Mouse (Mus musculus): ENCODE results near the gene Lrrc8d. TPM values are rescaled to one million over a fixed set of nuclear protein-coding genes. Genes with fewer than 3 reads are reported as not detected.

The Lrrc8d gene
- polyA plus RNA-seq, 1 experiment from 2014 or later, result 34.6 TPM

GRCm38 (mm10) chr5:105828050-105828449, 128.3 kb downstream of the Lrrc8d start:
- Histone ChIP-seq H3K9ac (ENCODE audit: low read depth, low read length) (no peak overlapping the region), H3K4me1 (replicated peaks; ENCODE audit: insufficient read depth, low read length) (0 out of 2 replicates have a peak, but pooled peaks cover 8% of the 10 kb centered on the region), H3K4me2 (ENCODE audit: low read length) (no peak overlapping the region), H3K27me3 (ENCODE audit: insufficient read depth, low read length) (no peaks in the 10 kb centered on the region), H3K9me3 (replicated peaks; ENCODE audit: low read length) (no peaks in the 10 kb centered on the region), H3K36me3 (ENCODE audit: insufficient read depth, low read length) (no peaks in the 10 kb centered on the region), H3K4me3 (replicated peaks; ENCODE audit: low read depth, low read length) (no peak overlapping the region), H3K27ac (no peak overlapping the region)
- TF ChIP-seq CTCF (IDR thresholded peaks at IDR 0.05; ENCODE audit: low read depth), result no peak
- 95% methylated on average over 3 of the region's 3 CpGs for WGBS
- ATAC-seq (replicated peaks; ENCODE audit: low FRiP score, low read depth) (no peak), DNase-seq (ENCODE audit: low spot score) (no peak)

- 14% methylated on average over 7 of the region's 7 CpGs for whole genome bisulfite sequencing
- Histone ChIP-seq H3K9me3 (replicated peaks; ENCODE audit: low read length) (no peaks in the 10 kb centered on the region), H3K36me3 (ENCODE audit: insufficient read depth, low read length) (no peaks in the 10 kb centered on the region), H3K27ac (peak overlapping the region; percentile 62), H3K4me3 (replicated peaks; ENCODE audit: low read depth, low read length) (no peak overlapping the region), H3K4me1 (replicated peaks; ENCODE audit: insufficient read depth, low read length) (0 out of 2 replicates have a peak, but pooled peaks cover 11% of the 10 kb centered on the region), H3K4me2 (ENCODE audit: low read length) (no peak overlapping the region), H3K27me3 (ENCODE audit: insufficient read depth, low read length) (no peaks in the 10 kb centered on the region), H3K9ac (ENCODE audit: low read depth, low read length) (no peak overlapping the region)
- DNase-seq (ENCODE audit: low spot score), result peak; percentile 43
- ATAC-seq (replicated peaks; ENCODE audit: low FRiP score, low read depth), result peak; percentile 31; the same call in 1 of the 2 replicates
- TF ChIP-seq CTCF (IDR thresholded peaks at IDR 0.05; ENCODE audit: low read depth), result no peak
Measured at GRCm38 (mm10) chr5:105829008-105829586, 129.3 kb downstream of the Lrrc8d start.

GRCm38 (mm10) chr5:105832140-105832539, 132.4 kb downstream of the Lrrc8d start:
- no peak for ATAC-seq (replicated peaks; ENCODE audit: low FRiP score, low read depth)
- no peak overlapping the region for H3K4me3 ChIP-seq (replicated peaks; ENCODE audit: low read depth, low read length)
- peak; percentile 79 for DNase-seq (ENCODE audit: low spot score)
- H3K27ac ChIP-seq, result peak overlapping the region; percentile 36; the same call in 1 of the 2 replicates
- whole genome bisulfite sequencing, result 46% methylated on average over 7 of the region's 7 CpGs
- H3K27me3 ChIP-seq (ENCODE audit: insufficient read depth, low read length), result no peaks in the 10 kb centered on the region
- peak overlapping the region; percentile 1; the same call in 1 of the 2 replicates for H3K4me2 ChIP-seq (ENCODE audit: low read length)
- no peaks in the 10 kb centered on the region for H3K36me3 ChIP-seq (ENCODE audit: insufficient read depth, low read length)
- H3K4me1 ChIP-seq (replicated peaks; ENCODE audit: insufficient read depth, low read length), result 0 out of 2 replicates have a peak, but pooled peaks cover 7% of the 10 kb centered on the region
- H3K9ac ChIP-seq (ENCODE audit: low read depth, low read length), result no peak overlapping the region
- no peaks in the 10 kb centered on the region for H3K9me3 ChIP-seq (replicated peaks; ENCODE audit: low read length)
- 0 out of 2 replicates have a peak, but pooled peaks have one; percentile 28 for TF ChIP-seq CTCF (IDR thresholded peaks at IDR 0.05; ENCODE audit: low read depth)

- H3K9me3 ChIP-seq (replicated peaks; ENCODE audit: low read length), result no peaks in the 10 kb centered on the region
- no peaks in the 10 kb centered on the region for H3K27me3 ChIP-seq (ENCODE audit: insufficient read depth, low read length)
- no peak overlapping the region for H3K4me2 ChIP-seq (ENCODE audit: low read length)
- H3K9ac ChIP-seq (ENCODE audit: low read depth, low read length), result no peak overlapping the region
- WGBS, result 44% methylated on average over 3 of the region's 3 CpGs
- H3K4me3 ChIP-seq (replicated peaks; ENCODE audit: low read depth, low read length), result no peak overlapping the region
- ATAC-seq (replicated peaks; ENCODE audit: low FRiP score, low read depth) (no peak), DNase-seq (ENCODE audit: low spot score) (no peak)
- H3K36me3 ChIP-seq (ENCODE audit: insufficient read depth, low read length), result no peaks in the 10 kb centered on the region
- H3K27ac ChIP-seq, result no peak overlapping the region
- H3K4me1 ChIP-seq (replicated peaks; ENCODE audit: insufficient read depth, low read length), result 0 out of 2 replicates have a peak, but pooled peaks cover 7% of the 10 kb centered on the region
- TF ChIP-seq CTCF (IDR thresholded peaks at IDR 0.05; ENCODE audit: low read depth), result no peak
Measured at GRCm38 (mm10) chr5:105833923-105834322, 134.2 kb downstream of the Lrrc8d start.

GRCm38 (mm10) chr5:105836006-105836405, 136.2 kb downstream of the Lrrc8d start:
- Histone ChIP-seq H3K36me3 (ENCODE audit: insufficient read depth, low read length) (no peaks in the 10 kb centered on the region), H3K4me3 (replicated peaks; ENCODE audit: low read depth, low read length) (no peak overlapping the region), H3K27me3 (ENCODE audit: insufficient read depth, low read length) (no peaks in the 10 kb centered on the region), H3K4me1 (replicated peaks; ENCODE audit: insufficient read depth, low read length) (0 out of 2 replicates have a peak, but pooled peaks cover 7% of the 10 kb centered on the region), H3K4me2 (ENCODE audit: low read length) (no peak overlapping the region), H3K9me3 (replicated peaks; ENCODE audit: low read length) (no peaks in the 10 kb centered on the region), H3K9ac (ENCODE audit: low read depth, low read length) (no peak overlapping the region), H3K27ac (no peak overlapping the region)
- 64% methylated on average over 9 of the region's 9 CpGs for WGBS
- DNase-seq (ENCODE audit: low spot score), result no peak
- no peak for TF ChIP-seq CTCF (IDR thresholded peaks at IDR 0.05; ENCODE audit: low read depth)
- ATAC-seq (replicated peaks; ENCODE audit: low FRiP score, low read depth), result peak; percentile 47

GRCm38 (mm10) chr5:105839740-105840310, 140.1 kb downstream of the Lrrc8d start:
- no peak for ATAC-seq (replicated peaks; ENCODE audit: low FRiP score, low read depth)

More at GRCm38 (mm10) chr5:105839740-105840310, 140.1 kb downstream of the Lrrc8d start:
- no peak for TF ChIP-seq CTCF (IDR thresholded peaks at IDR 0.05; ENCODE audit: low read depth)
- no peak overlapping the region for H3K4me2 ChIP-seq (ENCODE audit: low read length)
- H3K4me1 ChIP-seq (replicated peaks; ENCODE audit: insufficient read depth, low read length), result no peaks in the 10 kb centered on the region
- no peak overlapping the region for H3K27ac ChIP-seq
- H3K36me3 ChIP-seq (ENCODE audit: insufficient read depth, low read length), result no peaks in the 10 kb centered on the region
- 76% methylated on average over 13 of the region's 13 CpGs for WGBS
- H3K9me3 ChIP-seq (replicated peaks; ENCODE audit: low read length), result no peaks in the 10 kb centered on the region
- no peaks in the 10 kb centered on the region for H3K27me3 ChIP-seq (ENCODE audit: insufficient read depth, low read length)
- no peak overlapping the region for H3K9ac ChIP-seq (ENCODE audit: low read depth, low read length)
- DNase-seq (ENCODE audit: low spot score), result no peak
- no peak overlapping the region for H3K4me3 ChIP-seq (replicated peaks; ENCODE audit: low read depth, low read length)
